Mouse (Mus musculus): ENCODE measurements around the gene Cdh4. TPM values are rescaled to one million over a fixed set of nuclear protein-coding genes. Genes with fewer than 3 reads are reported as not detected.

Gene Cdh4
- total RNA-seq, 2 experiments from 2014 or later, result 1.1 TPM

DNA sequence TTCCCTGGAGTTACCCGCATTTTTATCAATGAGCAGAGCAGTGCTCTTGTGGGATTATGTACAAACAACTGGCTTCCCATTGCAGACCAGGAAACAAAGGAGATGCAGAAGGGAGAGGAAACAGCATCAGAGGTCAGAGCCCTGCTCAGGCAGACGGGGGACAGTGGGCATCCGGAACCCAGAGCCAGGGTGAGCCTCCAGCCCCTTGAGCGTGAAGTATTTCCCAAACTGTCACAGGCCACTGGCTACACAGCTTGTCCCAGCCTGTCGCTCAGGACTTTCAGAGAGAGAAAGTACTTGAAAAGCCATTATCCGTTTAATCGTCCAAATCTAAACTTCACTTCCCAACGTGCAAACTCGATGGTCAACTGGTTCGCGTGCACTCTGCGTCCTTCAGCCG, 142.4 kb downstream of the Cdh4 start:
- no peak for DNase-seq
- intact Hi-C loops (cut with DNase I), result no loop called here

DNA sequence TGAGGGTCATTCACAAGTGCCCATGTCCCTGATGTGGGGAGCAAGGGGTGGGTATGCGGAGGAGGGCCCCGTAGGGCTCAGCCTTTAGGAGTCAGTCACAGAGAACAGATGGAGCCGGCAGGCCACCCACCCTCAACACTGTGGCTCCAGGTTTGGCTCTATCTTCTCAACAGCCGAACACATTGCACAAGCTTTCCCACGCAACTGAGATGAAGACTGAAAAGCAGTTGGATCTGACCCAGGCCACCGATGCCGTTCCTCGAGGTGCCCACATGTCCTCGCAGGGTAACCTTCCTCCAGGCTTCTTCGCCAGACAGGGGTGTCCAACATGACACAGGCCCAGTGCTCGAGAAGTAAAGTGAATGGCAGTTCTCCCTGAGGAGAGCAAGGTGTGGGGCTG, 144.2 kb downstream of the Cdh4 start:
- no peak for DNase-seq
- intact Hi-C loops (cut with DNase I), result no loop called here

DNA sequence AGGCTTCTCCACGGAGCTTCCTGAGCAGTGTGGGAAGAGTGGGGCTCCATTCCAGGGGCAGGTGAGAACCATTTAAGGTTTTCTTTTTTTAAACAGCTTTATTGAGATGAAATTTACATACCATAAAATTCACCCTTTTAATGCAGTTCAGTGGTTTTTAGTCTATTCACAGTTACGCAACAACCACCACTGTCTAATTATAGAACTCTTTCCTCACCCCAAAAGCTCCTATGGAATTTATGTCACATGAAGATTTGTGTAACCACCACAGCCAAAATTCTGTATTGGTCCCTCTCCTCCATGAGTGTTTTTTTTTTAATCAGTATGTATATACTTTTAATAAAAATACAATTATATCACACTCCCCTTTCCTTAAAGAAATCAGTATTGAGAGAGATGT, 144.8 kb downstream of the Cdh4 start:
- no peak for DNase-seq
- intact Hi-C loops (cut with DNase I), result no loop called here

DNA sequence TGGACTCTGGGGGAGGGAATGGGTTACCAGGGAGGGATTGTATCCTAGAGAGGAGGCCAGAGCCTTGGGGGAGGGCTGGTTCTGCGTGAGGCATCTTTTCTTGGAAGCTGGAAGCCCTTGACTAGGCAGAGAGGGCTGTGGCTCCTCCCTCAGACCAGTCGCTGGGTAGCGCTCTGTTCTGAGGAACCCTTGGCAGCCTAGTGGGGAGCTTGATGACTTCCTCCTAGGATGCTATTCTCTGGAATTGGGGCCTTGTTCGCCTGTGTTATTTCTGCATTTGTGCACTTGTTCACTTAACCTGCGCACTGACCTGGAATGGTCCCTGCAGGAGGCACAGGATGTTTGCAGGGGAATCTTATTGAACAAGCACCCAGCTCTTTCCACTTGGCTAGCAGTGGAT, 149.4 kb downstream of the Cdh4 start:
- DNase-seq, result no peak
- intact Hi-C loops (cut with DNase I), result no loop called here

DNA sequence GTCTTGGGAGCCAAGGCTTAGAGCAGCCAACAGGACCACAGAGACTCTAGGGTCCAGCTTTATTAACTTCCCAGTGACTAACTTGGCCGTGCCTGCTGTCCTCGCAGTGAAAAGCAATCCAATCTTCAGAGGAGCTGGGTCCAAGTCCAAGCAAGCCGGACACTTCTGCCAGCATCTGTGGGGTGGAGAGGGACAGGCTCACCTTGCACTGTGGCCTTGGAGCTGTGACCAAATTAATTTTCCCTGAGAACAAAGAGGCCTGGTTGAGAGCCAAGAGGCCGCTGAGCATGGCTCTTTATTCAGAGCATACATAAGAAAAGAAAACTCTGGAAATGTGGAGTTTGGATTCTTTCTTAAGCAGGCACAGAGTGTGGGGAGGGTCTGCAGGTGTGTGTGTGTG, 152.8 kb downstream of the Cdh4 start:
- intact Hi-C loops (cut with DNase I), result no loop called here
- peak; percentile 6 to 11 for DNase-seq

DNA sequence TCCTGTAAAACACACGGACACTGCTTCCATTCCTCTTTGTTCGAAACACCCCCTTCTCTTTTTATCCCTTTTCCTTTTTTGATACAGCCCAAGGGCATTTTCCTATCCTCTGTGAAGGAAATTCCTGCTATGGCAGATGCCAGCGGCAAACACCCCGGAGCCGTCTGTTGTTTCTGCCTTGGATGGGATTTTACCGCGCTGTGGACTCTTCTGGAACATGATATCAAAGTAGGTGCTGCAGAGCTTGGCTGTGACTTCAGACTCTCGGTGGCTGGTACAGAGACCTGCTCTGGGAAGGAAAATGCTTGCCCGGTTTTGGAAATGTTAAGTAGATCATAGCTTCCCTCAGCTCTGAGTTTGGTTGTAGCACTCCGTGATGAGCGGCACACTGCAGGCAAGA, 156.7 kb downstream of the Cdh4 start:
- no peak for DNase-seq
- intact Hi-C loops (cut with DNase I), result no loop called here

DNA sequence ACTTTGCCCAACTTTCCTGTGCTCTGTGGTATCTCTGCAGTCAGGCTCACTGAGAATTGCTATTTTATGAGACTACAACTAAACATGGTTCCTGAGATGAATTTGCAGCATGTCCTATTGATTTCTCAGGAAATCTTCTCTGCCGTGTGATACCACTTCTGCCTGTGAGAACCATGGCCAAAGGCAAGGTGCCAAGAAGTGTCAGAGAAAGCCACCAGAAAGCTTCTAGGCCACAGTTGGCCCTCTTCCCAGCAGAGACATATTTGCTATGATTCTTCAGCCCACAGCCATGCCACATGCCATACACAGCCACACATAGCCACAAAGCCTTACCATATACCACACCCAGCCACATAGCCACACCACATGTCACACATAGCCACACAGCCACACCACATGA, 157.7 kb downstream of the Cdh4 start:
- DNase-seq, result no peak
- intact Hi-C loops (cut with DNase I), result no loop called here

DNA sequence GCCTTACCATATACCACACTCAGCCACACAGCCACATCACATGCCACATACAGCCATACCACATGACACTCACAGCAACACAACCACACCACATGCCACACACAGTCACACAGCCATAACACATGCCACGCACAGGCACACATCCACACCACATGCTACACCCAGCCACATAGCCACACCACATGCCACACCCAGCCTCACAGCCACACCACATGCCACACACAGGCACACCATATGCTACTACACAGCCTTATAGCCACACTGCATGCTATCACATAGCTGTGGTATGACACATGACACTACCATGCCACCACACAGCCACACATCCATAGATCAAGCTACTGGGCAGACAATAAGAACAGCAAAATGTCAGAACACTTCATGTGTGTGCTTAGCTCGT, 158.1 kb downstream of the Cdh4 start:
- intact Hi-C loops (cut with DNase I), result no loop called here
- no peak for DNase-seq

DNA sequence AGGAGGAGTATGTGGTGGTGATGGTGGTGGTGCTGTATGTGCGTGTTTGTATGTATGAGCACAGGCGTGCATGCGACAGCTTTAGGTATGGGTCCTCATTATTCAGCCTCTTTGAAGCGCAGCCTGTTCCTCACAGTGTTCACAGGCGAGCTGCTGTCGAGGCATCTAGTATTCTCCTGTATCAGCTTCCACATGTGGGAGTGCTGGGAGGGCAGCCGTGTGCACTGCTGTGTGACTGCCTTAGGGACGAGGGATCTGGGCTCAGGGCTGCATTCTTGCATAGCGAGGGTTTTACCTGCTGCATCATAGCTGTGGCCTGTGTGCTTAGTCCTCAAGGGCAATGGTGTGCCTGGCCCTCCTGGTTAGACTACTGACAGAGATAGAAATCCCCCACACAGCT, 158.9 kb downstream of the Cdh4 start:
- intact Hi-C loops (cut with DNase I), result no loop called here

DNA sequence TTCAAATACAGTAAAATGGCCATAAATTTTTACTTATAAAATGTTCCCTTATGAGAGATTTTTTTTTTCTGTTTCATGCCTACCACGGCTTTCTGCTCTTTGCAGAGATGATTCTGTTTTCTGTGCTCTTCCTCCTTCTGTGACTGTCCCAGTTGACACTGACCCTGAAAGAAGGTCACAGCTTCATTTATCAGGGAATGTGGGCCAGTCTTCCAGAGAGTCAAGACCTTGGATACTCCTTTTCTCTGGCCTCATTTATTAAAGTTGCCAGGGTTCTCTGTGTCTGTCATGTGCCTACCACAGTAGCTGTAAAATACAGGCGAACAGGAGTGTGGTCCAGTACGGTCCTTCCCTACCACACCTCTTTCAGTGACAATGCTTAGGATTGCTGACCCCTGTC, 162.5 kb downstream of the Cdh4 start:
- intact Hi-C loops (cut with DNase I), result no loop called here
- no peak for DNase-seq

More for the DNA sequence above, 158.9 kb downstream of the Cdh4 start:
- no peak for DNase-seq

DNA sequence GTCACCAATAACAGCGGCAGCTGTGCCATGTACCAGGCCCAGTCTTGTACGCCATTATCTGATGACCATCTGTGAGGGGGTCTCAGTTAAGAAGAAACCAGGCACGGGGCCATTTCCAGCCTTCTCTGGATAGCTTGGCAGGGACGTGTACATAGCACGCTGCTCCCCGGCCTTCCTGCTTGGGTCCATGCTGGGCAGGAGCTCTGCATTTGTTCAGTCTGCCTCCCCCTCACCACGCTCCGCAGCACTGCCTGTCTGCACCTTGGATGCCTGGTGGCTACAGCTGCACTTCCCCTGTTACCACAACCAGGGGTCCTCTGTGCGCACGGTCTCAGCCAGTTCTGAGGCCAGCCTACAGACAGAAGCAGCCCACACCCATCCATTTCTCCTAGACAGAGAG, 163.0 kb downstream of the Cdh4 start:
- DNase-seq, result no peak
- intact Hi-C loops (cut with DNase I), result no loop called here

DNA sequence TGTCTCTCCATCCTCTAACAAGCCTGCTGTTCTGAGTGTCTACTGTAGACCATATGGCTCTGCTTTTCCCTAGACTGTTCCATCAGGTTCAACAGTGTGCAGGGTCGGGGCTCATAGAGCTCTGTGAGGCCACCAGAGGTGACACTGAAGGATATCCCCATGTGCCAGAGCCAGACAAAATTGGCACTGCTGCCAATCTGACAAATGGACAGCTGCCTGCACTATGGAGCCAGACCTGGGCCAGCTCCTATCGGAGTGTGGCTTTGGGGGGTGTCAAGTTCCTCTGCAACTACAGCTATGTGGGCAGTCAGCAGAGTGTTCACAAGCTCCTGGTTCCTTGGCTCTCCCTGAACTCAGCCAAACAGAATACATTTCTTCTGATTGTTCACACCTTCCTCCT, 164.1 kb downstream of the Cdh4 start:
- intact Hi-C loops (cut with DNase I), result no loop called here
- DNase-seq, result no peak

DNA sequence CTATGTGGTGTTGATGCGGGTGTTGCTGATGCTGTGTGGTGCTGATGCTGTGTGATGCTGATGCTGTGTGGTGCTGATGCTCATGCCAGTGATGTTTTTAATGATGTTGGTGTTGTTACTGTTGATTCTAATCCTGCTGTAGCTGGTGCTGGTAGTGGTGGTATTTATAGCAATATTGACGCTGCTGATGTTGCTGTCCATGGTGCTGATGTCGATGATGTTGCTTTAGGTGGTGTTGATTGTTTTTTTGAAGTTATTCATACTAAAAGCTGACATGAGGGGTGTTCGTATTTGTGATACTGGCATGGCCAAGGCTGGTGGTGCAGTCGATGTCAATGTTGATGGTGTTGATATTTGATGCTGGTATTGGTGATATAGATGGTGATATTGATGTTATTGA, 173.7 kb downstream of the Cdh4 start:
- intact Hi-C loops (cut with DNase I), result no loop called here
- DNase-seq, result peak; percentile 28 to 43

DNA sequence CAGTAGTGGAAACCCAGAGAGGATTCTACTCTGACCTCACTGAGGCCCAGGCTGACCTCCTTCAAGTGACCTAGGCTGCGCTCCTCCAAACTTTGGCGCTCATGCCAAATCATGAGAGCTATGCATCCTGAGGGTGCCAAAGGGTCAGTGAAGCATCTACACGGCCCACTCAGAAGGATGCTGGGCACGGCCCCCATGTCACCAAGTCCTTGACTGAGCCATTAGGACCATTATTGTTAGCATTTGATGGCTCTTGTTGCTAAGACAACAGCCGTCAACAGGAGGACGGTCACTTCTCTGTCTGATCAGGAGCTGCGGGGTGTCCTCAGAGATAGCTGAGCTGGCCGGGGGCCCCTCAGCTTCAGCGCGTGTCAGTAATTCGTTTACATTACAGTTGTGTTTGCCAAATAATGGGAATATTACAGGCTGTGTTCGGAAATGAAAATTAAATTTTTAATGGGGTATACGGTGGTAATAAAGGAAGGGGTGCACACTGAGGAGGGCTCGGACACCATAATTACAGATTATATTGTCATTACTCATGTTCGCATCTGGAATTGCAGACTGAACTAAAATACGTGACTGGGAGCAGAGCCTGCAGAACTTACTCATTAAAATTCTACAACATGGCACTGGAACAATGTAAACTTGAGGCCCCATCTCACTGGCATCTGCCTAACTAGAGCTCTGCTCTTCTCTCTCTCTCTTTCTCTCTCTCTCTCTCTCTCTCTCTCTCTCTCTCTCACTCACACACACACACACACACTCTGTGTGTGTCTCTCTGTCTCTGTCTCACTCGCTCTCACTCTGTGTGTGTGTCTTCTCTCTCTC, 181.6 kb downstream of the Cdh4 start:
- DNase-seq, result no peak
- intact Hi-C loops (cut with DNase I), result no loop called here

DNA sequence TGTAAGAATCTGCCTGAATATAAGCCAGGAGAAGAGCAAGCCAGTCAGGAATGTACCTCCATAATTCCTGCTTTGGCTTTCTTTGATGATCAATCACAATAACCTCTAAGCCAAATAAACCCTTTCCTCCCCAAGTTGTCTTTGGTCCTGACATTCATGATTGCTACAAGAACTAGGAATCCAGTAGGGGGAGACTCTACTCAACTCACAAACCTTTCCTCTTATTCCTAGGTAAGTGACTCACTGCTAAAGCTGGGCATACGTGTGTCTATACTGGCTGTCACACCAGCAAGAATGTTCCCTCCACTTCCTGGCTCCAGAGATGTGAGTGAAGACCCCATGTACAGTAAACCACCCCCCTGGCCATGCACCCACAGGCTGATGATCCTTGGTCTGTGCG, 185.3 kb downstream of the Cdh4 start:
- intact Hi-C loops (cut with DNase I), result no loop called here
- no peak for DNase-seq

DNA sequence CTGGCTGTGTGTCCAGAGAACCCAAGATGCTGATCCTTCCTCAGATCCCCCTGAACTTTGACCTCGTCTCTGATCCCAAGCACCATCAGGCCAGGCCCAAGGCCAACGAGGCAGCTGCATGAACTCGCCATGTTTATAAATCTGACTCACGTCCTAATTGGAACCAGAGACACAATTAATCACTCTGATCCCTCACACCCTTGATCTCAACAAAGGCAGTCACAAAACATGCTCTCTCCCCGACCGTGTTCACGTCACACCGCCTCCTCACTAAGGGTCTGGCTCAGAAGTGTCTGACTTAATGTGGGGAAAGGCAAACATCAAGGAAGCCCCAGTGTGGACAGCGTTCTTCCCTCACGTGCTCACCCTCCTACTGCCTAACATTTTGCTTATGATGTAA, 188.5 kb downstream of the Cdh4 start:
- DNase-seq, result no peak
- intact Hi-C loops (cut with DNase I), result no loop called here

DNA sequence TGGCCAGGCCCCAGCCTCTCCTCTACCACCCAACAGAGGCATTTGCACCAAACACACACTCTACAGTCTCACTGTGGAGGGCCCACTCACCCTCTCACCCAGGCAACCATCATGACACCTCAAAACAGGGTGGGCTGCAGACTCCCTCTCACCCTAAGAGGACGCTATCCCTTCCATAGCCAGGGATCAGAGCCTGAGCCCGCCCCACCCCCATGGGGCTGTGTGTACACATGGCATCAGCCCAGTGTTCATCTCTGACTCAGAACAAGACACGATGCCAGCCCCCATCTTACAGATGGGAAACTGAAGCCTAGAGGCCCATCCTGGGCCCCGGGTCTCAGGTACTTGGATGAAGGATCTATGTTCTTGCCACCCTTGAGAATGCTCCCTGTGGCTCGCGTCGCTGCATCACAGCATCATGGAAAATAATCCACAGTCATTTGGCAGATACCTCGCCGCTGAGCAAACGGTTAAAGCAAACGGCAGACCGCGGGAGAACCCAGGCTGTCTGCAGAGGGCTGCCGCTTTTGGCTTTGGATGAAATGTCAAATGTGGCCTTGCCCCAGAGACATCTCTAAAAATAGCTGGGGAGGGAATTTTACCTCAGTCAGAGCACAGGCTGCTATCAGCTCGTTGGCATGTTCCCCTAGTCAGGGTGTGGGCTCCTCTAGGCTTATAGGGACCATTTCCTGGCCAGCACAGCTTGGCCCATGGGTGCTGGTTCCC, 198.5 kb downstream of the Cdh4 start:
- peak; percentile 17 to 38 for DNase-seq
- intact Hi-C loops (cut with DNase I), result no loop called here

DNA sequence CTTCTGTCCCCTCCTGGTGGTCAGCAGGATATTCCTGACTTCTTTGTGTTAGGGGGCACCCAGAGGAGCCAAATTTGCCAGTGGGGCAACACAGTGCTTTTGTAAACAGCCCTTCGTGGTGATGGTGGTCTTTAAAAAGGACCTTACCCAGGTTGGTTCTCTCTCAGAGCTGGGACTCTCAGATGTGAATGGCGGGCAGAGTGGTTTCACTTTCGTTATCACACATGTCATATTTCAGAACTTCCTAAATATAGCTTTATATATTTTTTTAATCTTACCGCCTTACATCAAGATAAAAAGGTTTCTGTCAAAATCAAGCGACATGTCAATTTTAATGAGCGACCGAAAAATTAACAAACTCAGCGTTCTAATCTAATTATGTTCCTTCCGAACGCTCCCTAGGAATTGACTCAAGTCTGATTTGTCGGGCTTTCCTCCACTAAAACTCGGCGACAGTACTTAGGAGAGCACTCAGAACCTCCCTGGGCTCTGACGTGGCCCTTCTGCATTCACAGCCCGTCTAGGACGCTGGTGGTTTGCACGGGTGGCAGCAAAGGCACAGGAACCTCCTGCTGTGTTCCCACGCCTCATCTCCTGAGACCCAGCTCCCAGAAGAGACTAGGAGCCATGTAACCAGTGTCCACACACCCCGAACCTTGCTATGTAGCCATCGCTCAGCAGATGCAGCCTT, 206.5 kb downstream of the Cdh4 start:
- intact Hi-C loops (cut with DNase I), result no loop called here

DNA sequence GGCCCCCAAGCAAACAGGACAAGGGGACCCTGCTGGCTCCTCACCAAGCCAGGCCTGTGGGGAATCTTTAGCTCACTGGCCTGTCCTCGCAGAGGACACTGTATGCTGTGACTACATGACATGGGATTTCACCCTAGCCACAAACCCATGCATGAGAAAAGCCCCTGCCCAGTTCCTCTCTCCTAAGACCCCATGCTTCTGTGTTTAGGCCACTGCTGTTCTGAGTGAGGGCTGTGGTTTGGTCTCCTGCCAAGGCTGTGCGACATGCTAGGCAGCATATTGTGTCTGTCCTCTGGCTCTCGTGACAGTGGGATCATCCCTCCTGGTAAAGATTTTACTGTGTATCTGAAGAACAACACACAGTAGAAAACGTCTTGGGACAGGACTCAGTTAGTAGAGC, 207.1 kb downstream of the Cdh4 start:
- no peak for DNase-seq
- intact Hi-C loops (cut with DNase I), result no loop called here

More for the DNA sequence above, 206.5 kb downstream of the Cdh4 start:
- no peak for DNase-seq

DNA sequence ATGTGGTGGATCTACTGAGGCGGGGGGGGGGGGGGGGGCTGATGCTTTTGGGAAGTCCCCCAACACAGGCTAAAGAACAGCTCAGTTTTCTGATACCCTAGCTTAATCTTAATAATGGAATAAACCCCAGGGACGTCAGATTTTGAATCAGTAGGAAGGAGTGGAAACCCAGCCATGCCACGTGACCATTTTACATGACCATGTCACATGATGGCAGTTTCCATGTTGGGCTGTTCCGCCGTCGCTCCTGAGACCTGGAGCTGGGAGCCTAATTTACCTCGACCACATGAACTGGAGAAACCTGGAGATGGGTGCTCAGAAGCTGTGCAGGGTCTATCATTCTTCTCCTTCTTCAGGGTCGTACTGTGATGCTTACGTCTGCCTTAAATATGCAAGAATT, 207.9 kb downstream of the Cdh4 start:
- intact Hi-C loops (cut with DNase I), result no loop called here
- DNase-seq, result no peak

DNA sequence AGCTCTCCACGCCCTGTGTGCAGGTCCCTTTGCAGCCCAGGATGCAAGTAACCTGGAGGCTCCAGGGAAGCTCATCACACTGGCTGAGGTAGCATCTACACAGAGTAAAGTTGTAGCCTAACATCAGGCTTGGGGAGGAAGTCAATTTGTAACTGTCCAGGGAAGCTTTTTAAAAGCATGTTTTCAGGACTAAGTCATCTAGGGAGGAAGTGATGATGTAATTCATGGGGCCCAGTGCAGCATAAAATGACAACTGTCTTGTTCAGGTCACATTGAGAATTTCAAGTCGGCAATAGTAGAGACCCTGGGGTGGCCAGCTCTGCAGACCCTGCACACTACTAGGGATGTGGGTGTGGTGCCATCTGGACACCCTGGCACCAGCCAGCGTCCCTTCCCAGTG, 213.3 kb downstream of the Cdh4 start:
- intact Hi-C loops (cut with DNase I), result no loop called here
- no peak for DNase-seq

DNA sequence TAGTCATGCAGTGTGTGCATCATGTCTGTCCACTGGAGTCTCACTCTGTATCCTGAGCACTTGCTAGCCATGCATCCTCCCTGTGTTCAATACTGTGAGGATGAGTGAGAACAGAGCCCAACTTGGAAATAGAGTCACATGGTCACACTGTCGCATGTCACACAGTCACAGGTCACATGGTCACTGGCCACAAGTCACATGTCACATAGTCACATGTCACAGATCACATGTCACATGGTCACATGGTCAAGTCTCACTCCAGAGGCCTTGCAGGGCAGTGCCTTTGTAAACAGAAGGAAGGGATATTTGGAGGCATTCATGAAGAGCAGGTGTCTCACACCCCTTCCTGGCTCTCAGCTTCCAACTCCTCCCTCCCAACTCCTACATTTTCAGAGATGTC, 217.0 kb downstream of the Cdh4 start:
- DNase-seq, result no peak
- intact Hi-C loops (cut with DNase I), result no loop called here

Measured in heart, postnatal 14 days (tissue).